Mouse (Mus musculus): ENCODE data around the gene Gm49661. TPM values are rescaled to one million over a fixed set of nuclear protein-coding genes. Genes with fewer than 3 reads are reported as not detected.

Gm49661 gene
- total RNA-seq (2014; fragmentation: Nextera tagmentation) (not detected in 2 replicates), total RNA-seq (2017) (not detected in 2 replicates)

DNA sequence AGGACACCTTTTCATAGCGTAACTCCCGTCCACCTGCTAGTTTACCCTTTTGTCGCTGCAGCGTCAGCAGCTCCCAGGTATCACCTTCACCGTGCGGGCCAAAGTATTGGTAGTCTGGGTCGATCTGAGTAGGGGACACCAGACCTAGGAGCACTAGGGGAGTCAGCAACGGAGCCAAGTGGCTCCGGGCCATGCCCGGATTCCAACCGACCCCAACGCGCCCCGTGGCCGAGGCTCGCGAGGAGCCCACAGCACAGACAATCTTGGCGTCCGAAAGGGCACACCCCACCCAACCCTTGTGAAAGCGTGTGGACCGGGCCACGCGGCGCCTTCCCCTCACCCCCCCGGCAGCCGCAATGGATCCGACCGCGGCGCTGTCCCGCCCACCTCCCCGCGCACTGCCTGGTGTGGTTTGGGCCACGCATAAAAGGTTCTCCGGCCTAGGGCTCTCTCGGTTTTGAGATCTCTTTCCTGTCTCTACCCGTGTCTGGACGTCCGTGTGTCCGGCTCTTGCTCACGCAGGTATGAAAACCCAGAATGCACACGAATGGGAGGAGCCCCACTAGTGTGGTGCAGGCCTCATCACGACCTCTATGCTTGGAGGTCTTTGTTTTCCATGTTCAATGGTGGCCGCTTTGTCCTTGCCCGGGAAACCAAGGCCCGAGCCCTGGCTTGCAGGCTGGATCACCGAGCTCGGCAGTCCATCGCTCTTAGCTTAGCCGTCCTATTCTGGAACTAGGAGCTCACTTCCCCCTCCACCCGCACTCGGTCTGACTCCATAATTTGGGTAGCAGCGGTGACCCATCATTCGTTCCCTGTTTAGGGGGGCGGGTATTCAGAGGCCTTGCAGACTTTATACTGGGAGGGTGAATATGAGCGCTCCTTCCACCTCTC, at the start of gene Gm49661, which contains the start of the genes Prdx2 and Rnaseh2a:
Gm49661 (minus strand) TSS at position 193 of the 894 bp plus-strand sequence.
Prdx2 (plus strand) TSS at position 347 of the 894 bp plus-strand sequence.
Rnaseh2a (minus strand) TSS at position 527 of the 894 bp plus-strand sequence.
- peak; percentile 31 for ATAC-seq (replicated peaks; ENCODE audit: low FRiP score, low TSS enrichment, poor library complexity, severe bottlenecking)

DNA sequence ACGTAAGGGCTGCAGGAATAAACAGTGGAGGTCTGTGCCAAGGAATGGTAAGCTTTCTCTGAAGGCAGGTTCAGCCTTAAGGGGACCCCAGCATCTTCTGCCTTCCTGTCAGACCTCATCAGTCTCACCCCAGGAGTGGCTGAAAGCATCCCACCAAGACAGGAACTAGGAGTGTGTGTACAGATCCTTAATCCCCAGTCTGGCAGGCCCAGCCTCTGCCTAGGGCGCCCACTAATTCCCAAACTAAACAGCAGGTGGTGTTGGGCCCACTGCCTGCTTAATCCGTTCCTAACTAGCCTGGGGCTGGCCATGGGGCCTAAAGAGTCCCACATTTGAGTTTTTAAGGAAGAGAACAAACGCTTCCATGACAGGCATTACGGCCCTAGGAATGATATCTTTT, 48.0 kb upstream of the Gm49661 start:
- ATAC-seq (replicated peaks; ENCODE audit: low FRiP score, low TSS enrichment, poor library complexity, severe bottlenecking), result no peak

- no peak for ATAC-seq (replicated peaks; ENCODE audit: low FRiP score, low TSS enrichment, poor library complexity, severe bottlenecking)
Measured at GRCm38 (mm10) chr8:85016724-85017123, 47.5 kb upstream of the Gm49661 start.

DNA sequence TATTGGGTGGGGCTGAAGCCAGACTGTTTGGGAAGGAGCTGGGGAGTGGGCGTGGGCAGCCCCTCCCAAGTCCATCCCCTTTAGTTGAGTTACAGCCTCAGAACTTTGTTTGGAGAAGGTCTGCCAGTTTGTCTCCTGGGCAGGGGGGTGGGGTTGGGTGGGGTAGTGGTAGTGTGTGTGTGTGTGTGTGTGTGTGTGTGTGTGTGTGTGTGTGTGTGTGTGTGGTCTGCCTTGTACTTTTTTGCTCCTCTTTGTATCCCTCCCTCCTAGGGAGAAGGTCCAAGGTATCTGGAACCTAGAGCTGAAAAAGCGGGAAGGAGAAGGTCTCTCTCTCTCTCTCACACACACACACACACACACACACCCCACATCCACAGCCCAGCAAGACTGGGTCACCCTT, 45.2 kb upstream of the Gm49661 start, which contains the start of gene Best2:
Best2 (minus strand) TSS at position 101 of the 400 bp plus-strand sequence.
- no peak for ATAC-seq (replicated peaks; ENCODE audit: low FRiP score, low TSS enrichment, poor library complexity, severe bottlenecking)

- peak; percentile 89 for ATAC-seq (replicated peaks; ENCODE audit: low FRiP score, low TSS enrichment, poor library complexity, severe bottlenecking)
Measured at GRCm38 (mm10) chr8:85013230-85013840, 44.1 kb upstream of the Gm49661 start.

GRCm38 (mm10) chr8:85011242-85011641, 42.0 kb upstream of the Gm49661 start:
- 0 out of 2 replicates have a peak, but pooled peaks have one; percentile 22 for ATAC-seq (replicated peaks; ENCODE audit: low FRiP score, low TSS enrichment, poor library complexity, severe bottlenecking)

GRCm38 (mm10) chr8:85007686-85008085, 38.5 kb upstream of the Gm49661 start:
- ATAC-seq (replicated peaks; ENCODE audit: low FRiP score, low TSS enrichment, poor library complexity, severe bottlenecking), result peak; percentile 65

- ATAC-seq (replicated peaks; ENCODE audit: low FRiP score, low TSS enrichment, poor library complexity, severe bottlenecking), result peak; percentile 95
Measured at GRCm38 (mm10) chr8:84997649-84998295, 28.5 kb upstream of the Gm49661 start.

DNA sequence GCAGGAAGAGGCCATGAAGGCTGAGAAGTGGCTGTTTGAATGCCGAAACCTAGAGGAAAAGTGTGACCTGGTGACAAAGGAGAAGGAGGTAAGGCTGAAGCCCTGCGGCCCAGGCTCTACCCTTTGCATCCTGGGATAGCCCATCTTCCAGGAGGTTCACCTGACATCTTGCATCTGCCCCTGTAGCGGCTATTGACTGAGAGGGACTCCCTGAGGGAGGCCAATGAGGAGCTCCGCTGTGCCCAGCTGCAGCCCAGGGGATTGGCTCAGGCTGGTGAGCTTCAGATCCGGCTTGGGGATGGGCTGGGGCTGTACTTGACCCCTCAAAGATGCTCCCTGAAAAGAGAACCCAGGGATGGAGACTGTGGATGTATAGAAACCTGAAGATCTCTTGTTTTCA, 27.7 kb upstream of the Gm49661 start:
- ATAC-seq (replicated peaks; ENCODE audit: low FRiP score, low TSS enrichment, poor library complexity, severe bottlenecking), result no peak

GRCm38 (mm10) chr8:84995680-84996079, 26.4 kb upstream of the Gm49661 start:
- ATAC-seq (replicated peaks; ENCODE audit: low FRiP score, low TSS enrichment, poor library complexity, severe bottlenecking), result no peak

- no peak for ATAC-seq (replicated peaks; ENCODE audit: low FRiP score, low TSS enrichment, poor library complexity, severe bottlenecking)
Measured at GRCm38 (mm10) chr8:84994375-84994774, 25.1 kb upstream of the Gm49661 start.

GRCm38 (mm10) chr8:84990836-84991235, 21.6 kb upstream of the Gm49661 start:
- peak; percentile 27 for ATAC-seq (replicated peaks; ENCODE audit: low FRiP score, low TSS enrichment, poor library complexity, severe bottlenecking)

DNA sequence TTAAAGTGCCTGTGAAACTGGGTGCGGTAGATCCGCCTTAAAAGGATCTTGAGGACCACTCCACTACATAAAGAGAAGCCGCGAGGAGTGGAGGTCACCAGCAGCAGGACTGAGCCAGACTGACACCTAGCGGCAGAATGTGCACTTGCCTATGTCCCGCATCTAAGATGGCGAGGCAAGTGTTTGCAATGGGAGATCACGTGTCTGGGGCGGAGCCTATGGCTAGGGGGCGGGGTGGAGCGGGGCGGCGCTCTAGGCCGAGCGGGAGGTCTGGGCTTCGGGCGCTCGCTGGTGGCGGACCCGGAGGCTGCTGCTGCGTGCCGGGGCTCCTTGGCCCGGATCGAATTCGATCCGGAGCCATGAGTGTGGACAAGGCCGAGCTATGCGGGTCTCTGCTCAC, 21.1 kb upstream of the Gm49661 start, which contains the start of gene Hook2:
Hook2 (plus strand) TSS at position 255 of the 400 bp plus-strand sequence.
- ATAC-seq (replicated peaks; ENCODE audit: low FRiP score, low TSS enrichment, poor library complexity, severe bottlenecking), result peak; percentile 78

GRCm38 (mm10) chr8:84989810-84990209, 20.6 kb upstream of the Gm49661 start:
- ATAC-seq (replicated peaks; ENCODE audit: low FRiP score, low TSS enrichment, poor library complexity, severe bottlenecking), result peak; percentile 47; the same call in 1 of the 2 replicates

- ATAC-seq (replicated peaks; ENCODE audit: low FRiP score, low TSS enrichment, poor library complexity, severe bottlenecking), result peak; percentile 8; the same call in 1 of the 2 replicates
Measured at GRCm38 (mm10) chr8:84989311-84989731, 20.1 kb upstream of the Gm49661 start.

DNA sequence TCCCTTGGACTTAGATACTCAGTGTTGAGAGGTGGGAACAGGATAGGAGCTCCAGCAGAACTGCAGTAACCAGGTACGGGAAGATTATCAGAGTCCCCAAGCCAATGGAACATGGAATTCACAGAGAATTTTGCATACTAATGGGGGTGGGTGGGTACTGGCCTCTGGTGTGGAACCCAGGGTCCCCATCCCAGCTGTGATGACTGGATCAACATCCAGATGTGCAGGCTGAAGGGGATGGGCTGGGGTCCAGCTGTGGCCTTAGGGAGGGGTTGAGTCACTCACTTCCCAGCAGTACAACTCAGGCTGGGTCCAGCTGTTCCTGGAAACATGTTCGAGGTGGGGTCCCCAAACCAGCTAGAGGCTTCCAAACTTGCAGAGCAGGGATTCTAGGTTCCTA, 18.7 kb upstream of the Gm49661 start:
- no peak for ATAC-seq (replicated peaks; ENCODE audit: low FRiP score, low TSS enrichment, poor library complexity, severe bottlenecking)

DNA sequence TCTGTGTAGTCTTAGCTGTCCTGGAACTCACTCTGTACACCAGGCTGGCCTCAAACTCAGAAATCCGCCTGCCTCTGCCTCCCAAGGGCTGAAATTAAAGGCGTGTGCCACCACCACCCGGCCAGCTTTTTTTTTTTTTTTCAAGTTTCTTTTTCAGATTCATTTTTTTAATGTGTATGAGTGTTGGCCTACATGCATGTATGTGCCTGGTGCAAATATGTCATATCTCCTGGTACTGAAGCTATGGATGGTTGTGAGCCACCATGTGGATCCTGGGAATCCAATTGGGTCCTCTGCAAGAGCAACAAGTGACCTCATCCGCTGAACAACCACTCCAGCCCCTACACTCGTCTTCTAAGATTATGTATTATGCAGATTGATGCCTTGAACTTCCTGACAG, 18.2 kb upstream of the Gm49661 start:
- ATAC-seq (replicated peaks; ENCODE audit: low FRiP score, low TSS enrichment, poor library complexity, severe bottlenecking), result no peak

GRCm38 (mm10) chr8:84986379-84986945, 17.2 kb upstream of the Gm49661 start:
- peak; percentile 6; the same call in 1 of the 2 replicates for ATAC-seq (replicated peaks; ENCODE audit: low FRiP score, low TSS enrichment, poor library complexity, severe bottlenecking)

GRCm38 (mm10) chr8:84985684-84986378, 16.6 kb upstream of the Gm49661 start:
- ATAC-seq (replicated peaks; ENCODE audit: low FRiP score, low TSS enrichment, poor library complexity, severe bottlenecking), result peak; percentile 42

Data from megakaryocyte-erythroid progenitor cell, adult 5-6 weeks (primary cell).